Mouse (Mus musculus) lung, adult 2 months (tissue): Measurements from ENCODE around the gene Elavl1.

Experiments used
- CTCF ChIP-seq: fragments of 200-500 bp; IDR thresholded peaks from 2 replicates; pipeline ENCODE4 v1.5.1; 2011; ENCODE audit warnings: mild to moderate bottlenecking, low read length, control low read depth; ENCODE audit not compliant: insufficient read depth
- POLR2A ChIP-seq: fragments of 200-500 bp; IDR thresholded peaks from 2 replicates; pipeline ENCODE4 v1.6.1; 2011; ENCODE audit warnings: low read depth, mild to moderate bottlenecking, control low read depth, low read length, borderline replicate concordance; ENCODE audit errors: extremely low read depth

GRCm38 (mm10) chr8:4349335-4349734 is 24.1 kb upstream of the Elavl1 start:
- TF ChIP-seq POLR2A, result no peak
- TF ChIP-seq CTCF, result no peak
